Mouse (Mus musculus) ZHBTc4 (cell line): ENCODE measurements at regions not wholly inside any gene's neighbourhood (a gene's known extent, or its start where the extent isn't known, plus 50 kb on each side); places are given as distances from the start of the nearest gene placed in this dataset.

Source experiments
- DNase-seq: peaks from one replicate; pipeline ENCODE4 v3.0.0-alpha.2; 2011; ENCODE audit warnings: low read depth, low spot score

DNA sequence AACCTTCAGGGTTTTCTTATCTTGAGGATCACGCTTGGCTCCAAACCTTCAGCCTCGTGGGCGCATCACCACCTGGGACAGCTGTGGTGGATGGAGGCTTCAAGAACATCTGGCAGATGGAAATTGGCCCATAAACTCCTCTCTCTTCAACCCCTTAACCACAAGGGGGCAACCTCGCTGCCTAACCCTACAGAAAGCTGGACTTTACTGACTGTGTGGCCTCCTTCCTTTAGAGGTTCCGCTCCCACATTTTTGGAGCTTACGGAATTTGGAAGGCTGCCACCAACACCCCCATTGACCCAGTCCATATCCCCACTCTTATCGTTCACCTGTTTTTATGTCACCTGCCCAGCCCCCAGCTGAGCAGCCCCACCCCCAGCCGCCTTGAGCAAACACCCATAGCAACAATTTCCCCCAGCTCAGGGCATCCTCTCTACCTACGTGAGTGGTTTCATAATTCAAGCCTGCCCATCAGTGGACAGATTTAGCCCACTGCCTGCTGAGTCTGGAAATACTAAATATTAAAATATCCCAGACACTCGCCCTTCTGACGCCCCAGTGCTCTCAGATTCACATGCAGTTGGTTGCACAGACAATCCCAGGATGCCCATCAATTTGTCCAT is 167.0 kb upstream of the Slc22a22 start:
- peak; percentile 51 for DNase-seq

DNA sequence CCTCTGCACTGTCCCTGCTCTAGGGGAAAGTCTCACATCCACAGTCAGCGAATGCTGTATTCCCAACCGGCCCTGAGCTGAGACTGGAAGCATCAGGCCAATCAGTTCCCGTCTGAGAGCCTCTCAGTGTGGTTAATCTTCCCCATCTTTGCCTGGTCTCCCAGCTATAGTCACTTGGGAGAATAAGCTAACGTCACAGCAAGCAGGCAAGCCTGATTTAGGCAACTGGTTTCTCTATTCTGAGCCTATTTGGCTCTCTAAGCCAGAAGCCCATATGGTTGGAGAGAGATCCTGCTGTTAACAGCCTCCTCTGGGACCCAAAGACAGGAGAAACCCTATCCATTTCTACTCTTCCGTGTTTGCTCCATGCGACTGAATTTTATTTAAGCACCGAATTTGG is 161.7 kb upstream of the Slc22a22 start:
- no peak for DNase-seq

DNA sequence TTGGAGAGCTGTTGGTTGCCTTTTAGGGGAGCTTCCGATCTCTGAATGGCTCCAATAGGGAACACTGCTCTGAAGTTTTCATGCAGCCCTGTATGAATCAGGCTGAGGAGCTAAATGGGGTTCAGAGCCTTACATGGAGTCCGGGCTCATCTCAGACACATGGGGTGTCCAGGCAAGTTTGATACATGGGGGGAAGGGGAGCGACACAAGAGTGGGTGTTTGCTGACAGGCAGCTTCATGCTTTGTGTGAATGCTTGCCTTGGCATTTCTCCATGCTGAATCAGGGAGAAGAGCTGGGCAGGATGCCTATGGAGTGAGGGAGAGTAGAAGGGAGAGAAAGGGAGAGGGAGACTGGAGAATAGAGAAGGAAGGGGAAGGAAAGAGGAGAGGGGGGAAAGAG is 155.6 kb upstream of the Slc22a22 start:
- DNase-seq = no peak

DNA sequence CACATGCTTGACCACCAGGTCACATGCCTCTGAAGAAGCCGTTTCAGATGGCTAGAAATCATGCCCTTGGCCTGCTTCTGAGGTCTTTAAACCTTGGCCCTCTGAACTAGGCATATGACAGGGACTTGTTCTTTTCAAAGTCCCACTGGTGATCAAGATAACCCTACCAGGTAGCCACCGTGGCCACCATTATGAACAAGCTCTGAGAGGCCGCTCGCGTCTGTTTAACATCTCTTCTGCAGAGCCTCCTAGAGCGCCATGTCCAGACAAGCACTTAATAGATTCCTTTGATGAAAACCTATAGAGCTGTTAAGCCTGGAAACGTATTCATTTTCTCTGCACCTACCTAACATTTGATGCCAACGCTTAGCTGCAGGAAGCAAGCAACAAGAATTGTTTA is 155.1 kb upstream of the Slc22a22 start:
- DNase-seq = no peak

GRCm38 (mm10) chr15:57618466-57618865 is 141.0 kb upstream of the Slc22a22 start:
- no peak for DNase-seq

GRCm38 (mm10) chr15:57616880-57617391 is 139.5 kb upstream of the Slc22a22 start:
- peak; percentile 93 for DNase-seq

- no peak for DNase-seq
Observed at GRCm38 (mm10) chr15:57610006-57610405, 132.6 kb upstream of the Slc22a22 start.

- DNase-seq = no peak
Observed at GRCm38 (mm10) chr15:57608519-57608918, 131.1 kb upstream of the Slc22a22 start.

DNA sequence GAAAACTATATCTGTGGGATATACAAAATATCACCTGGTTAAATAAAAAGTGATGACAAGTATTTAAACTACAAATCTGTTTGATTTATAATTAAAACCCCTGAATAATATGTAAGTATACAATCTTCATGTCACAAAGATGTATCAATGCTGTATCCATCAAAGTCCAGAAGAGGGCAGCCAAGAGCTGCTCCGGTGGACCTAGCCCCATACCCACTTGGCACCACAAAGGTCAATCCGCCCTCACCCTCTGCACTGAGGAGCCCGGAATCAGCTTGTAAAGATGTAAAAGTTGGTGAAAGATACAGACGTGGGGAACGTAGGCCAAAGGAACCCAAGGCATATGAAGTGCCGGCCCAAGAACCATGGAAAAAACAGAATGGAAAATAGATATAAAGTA is 123.1 kb upstream of the Slc22a22 start:
- peak; percentile 68 for DNase-seq

GRCm38 (mm10) chr15:57593326-57594004 is 116.0 kb upstream of the Slc22a22 start:
- DNase-seq = no peak

- no peak for DNase-seq
Observed at GRCm38 (mm10) chr15:57590597-57591219, 113.3 kb upstream of the Slc22a22 start.

DNA sequence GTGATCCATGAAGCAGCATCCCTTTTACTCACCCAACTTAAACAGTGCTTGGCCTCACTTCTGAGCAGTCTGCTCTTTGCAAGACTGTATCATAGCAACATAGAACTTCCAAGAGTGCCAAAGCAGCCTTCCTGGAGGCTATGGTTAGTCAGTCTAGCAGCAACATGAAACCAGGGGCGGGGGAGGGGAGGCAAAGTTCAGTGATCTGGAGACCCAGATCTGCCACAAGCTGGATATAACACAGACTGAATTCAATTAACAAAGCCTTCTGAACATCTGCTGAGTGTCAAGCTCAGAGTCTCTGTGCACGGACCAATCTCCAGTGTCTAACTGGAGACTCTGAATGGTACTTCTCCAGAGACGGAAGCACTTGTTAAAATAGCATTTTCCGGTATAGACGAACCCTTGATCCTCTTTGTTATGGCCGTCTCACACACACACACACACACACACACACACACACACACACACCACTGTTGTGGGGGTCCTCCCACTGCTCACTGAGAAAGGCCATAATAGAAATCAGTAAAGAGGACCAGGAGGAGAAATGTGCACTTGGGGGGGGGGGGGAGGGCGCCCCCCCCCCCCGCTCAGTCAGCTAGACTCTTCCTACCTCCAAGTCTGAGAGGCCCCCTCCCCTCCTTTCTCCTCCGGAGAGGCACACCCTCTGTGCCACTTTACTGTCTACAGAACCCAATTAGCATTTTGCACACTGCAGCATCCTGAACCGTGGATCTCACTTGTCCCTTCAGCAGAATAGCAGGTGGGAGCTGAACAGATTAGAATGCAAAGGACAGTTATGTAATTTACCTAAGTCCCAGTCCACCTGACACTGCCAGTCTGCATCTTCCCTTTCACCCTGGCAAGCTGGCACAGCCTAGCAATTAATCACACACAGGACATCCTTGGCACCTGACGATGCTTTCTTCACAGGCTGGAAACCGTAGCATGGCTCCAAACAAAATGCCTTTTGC is 112.3 kb upstream of the Slc22a22 start:
- DNase-seq = peak; percentile 47

DNA sequence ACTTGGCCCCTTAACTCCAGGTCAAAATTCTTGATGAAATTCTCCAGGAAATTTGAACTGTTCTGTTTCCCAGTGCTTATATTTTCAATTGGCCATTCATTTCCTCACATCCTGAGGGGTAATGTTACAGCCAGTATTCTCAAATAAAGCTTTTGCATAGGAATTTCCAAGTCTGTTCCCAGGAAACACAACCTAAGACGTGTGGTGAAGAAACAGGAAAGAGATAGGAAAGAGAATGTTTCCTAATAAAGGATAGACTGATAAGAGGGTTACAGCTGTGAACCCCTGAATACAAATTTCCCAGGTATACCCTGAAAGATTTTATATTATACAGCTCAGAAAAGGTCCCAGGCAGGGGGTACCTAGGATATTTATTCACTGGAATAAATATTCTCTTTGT is 108.0 kb upstream of the Slc22a22 start:
- DNase-seq = no peak

DNA sequence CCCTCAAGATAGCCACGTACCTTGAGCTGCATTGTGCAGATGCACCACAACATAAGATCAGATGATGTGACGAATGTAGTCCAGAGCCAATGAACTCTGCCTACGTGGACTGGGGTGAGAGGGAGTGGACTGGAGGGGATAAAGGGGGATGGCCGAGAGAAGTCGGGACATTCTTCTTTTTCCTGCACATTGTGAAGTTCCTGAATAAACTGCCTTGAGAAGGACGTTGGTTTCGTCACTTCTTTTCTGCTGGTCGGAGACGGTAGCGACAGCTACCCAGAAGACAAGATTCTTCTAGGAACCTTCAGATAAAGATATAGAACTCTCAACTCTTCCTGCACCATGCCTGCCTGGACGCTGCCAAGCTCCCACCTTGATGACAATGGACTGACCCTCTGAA is 107.1 kb upstream of the Slc22a22 start:
- no peak for DNase-seq

GRCm38 (mm10) chr15:57581266-57581665 is 103.8 kb upstream of the Slc22a22 start:
- DNase-seq = no peak

GRCm38 (mm10) chr15:57578794-57579193 is 101.4 kb upstream of the Slc22a22 start:
- no peak for DNase-seq

- peak; percentile 11 for DNase-seq
Observed at GRCm38 (mm10) chr15:57574080-57574618, 96.7 kb upstream of the Slc22a22 start.

- no peak for DNase-seq
Observed at GRCm38 (mm10) chr15:57572460-57572859, 95.0 kb upstream of the Slc22a22 start.

- no peak for DNase-seq
Observed at GRCm38 (mm10) chr15:57568006-57568630, 90.7 kb upstream of the Slc22a22 start.

- DNase-seq = no peak
Observed at GRCm38 (mm10) chr15:57547154-57547553, 69.7 kb upstream of the Slc22a22 start.

GRCm38 (mm10) chr15:57545141-57545540 is 67.7 kb upstream of the Slc22a22 start:
- DNase-seq = no peak
